Mouse (Mus musculus) ES-E14 (cell line): ENCODE measurements around the gene Lin7a. TPM values are rescaled to one million over a fixed set of nuclear protein-coding genes. Genes with fewer than 3 reads are reported as not detected.
"Not testable (repeated sequence)": the region's sequence is repeated elsewhere in the genome, so short reads cannot be mapped to it uniquely, and the experiment has no call there.

ENCODE experiments used
- DNase-seq: peaks from one replicate; pipeline ENCODE4 v3.0.0-alpha.2; 2013; ENCODE audit warnings: low read depth, low spot score
- H3K27ac ChIP-seq: 2 replicates; pipeline ENCODE4 v1.5.1; 2012; ENCODE audit warnings: low read depth, mild to moderate bottlenecking, low read length, moderate library complexity, mixed read lengths; ENCODE audit not compliant: poor library complexity, insufficient read depth, severe bottlenecking
- H3K36me3 ChIP-seq: 2 replicates; pipeline ENCODE4 v1.6.1; 2012; ENCODE audit warnings: mild to moderate bottlenecking, low read length, moderate library complexity, mixed read lengths; ENCODE audit not compliant: control insufficient read depth, poor library complexity, insufficient read depth, severe bottlenecking
- H3K4me1 ChIP-seq, 2 experiments: fragments of 150-350 bp in 1 of 2; sonication (generic) in 1 of 2; 2 replicates each; pipeline ENCODE4 v1.6.1; 2012; ENCODE audit warnings: low read length in 2 of 2, mild to moderate bottlenecking in 1 of 2, mixed read lengths in 1 of 2; ENCODE audit not compliant: control insufficient read depth in 2 of 2, insufficient read depth in 2 of 2, poor library complexity in 1 of 2
- H3K4me3 ChIP-seq, 2 experiments: fragments of 150-350 bp in 1 of 2; sonication (generic) in 1 of 2; 2 replicates each; pipeline ENCODE4 v1.5.1; 2012; ENCODE audit warnings: low read length in 2 of 2, low read depth in 1 of 2, mild to moderate bottlenecking in 1 of 2, mixed read lengths in 1 of 2; ENCODE audit not compliant: insufficient read depth in 1 of 2, poor library complexity in 1 of 2, severe bottlenecking in 1 of 2
- H3K9ac ChIP-seq: 2 replicates; pipeline ENCODE4 v1.6.1; 2012; ENCODE audit warnings: low read depth, mild to moderate bottlenecking, low read length, mixed read lengths; ENCODE audit not compliant: poor library complexity, insufficient read depth, severe bottlenecking
- H3K9me3 ChIP-seq: fragments of 150-350 bp; sonication (generic); 2 replicates; pipeline ENCODE4 v1.6.1; 2012; ENCODE audit warnings: low read depth, mild to moderate bottlenecking, low read length; ENCODE audit not compliant: control insufficient read depth, insufficient read depth
- CHD2 ChIP-seq: IDR thresholded peaks from 2 replicates; pipeline ENCODE4 v1.6.1; 2014; ENCODE audit warnings: mild to moderate bottlenecking, low read depth, low read length, inconsistent platforms
- HCFC1 ChIP-seq: IDR thresholded peaks from 2 replicates; pipeline ENCODE4 v1.6.1; 2012; ENCODE audit warnings: low read length, inconsistent platforms, borderline replicate concordance; ENCODE audit not compliant: insufficient read depth
- MAFK ChIP-seq: IDR thresholded peaks from 2 replicates; pipeline ENCODE4 v1.6.1; 2014; ENCODE audit warnings: mild to moderate bottlenecking, low read depth, low read length, inconsistent platforms; ENCODE audit not compliant: insufficient read depth
- ZC3H11A ChIP-seq: IDR thresholded peaks from 2 replicates; pipeline ENCODE4 v1.6.1; 2012; ENCODE audit warnings: low read depth, mild to moderate bottlenecking, inconsistent platforms, low read length, borderline replicate concordance
- ZNF384 ChIP-seq: IDR thresholded peaks from 2 replicates; pipeline ENCODE4 v1.6.1; 2012; ENCODE audit warnings: low read depth, low read length, inconsistent platforms
- in situ Hi-C, 2 experiments: fragments of 600-800 bp; cut with MboI; formaldehyde crosslinking; loops; one replicate each; pipeline ENCODE4 v1.15.1; 2025; ENCODE audit warnings: low sequenced_read_pairs in 2 of 2, inconsistent platforms in 1 of 2; ENCODE audit not compliant: unreplicated experiment in 2 of 2
- total RNA-seq: library from RNA; depleted of rRNA; stranded (reverse); fragments of 300-350 nt; gene quantifications from 2 replicates; pipeline ENCODE4 v1.2.3, GENCODE M21; 2012

The Lin7a gene
- total RNA-seq, 1 experiment, result 0.09 TPM

GRCm38 (mm10) chr10:107240446-107240845 is 31.0 kb upstream of the Lin7a start:
- no peaks in the 10 kb centered on the region for H3K4me1 ChIP-seq
- DNase-seq, result no peak
- H3K36me3 ChIP-seq, result no peaks in the 10 kb centered on the region
- H3K27ac ChIP-seq, result no peak overlapping the region
- no peak overlapping the region for H3K4me3 ChIP-seq
- H3K9me3 ChIP-seq, result no peaks in the 10 kb centered on the region
- H3K9ac ChIP-seq, result no peak overlapping the region
- in situ Hi-C loops, result no loop called here
- TF ChIP-seq ZNF384 (no peak), CHD2 (no peak), HCFC1 (no peak), MAFK (no peak), ZC3H11A (no peak)

GRCm38 (mm10) chr10:107240986-107241385 is 30.5 kb upstream of the Lin7a start:
- in situ Hi-C loops, result no loop called here
- no peak for DNase-seq
- Histone ChIP-seq H3K4me3 (no peak overlapping the region), H3K9me3 (no peaks in the 10 kb centered on the region), H3K4me1 (no peaks in the 10 kb centered on the region), H3K36me3 (no peaks in the 10 kb centered on the region), H3K27ac (no peak overlapping the region), H3K9ac (no peak overlapping the region)
- TF ChIP-seq ZNF384, result no peak
- TF ChIP-seq ZC3H11A, result no peak

GRCm38 (mm10) chr10:107241406-107241805 is 30.1 kb upstream of the Lin7a start:
- no peak overlapping the region for H3K4me3 ChIP-seq
- no peaks in the 10 kb centered on the region for H3K36me3 ChIP-seq
- no peak overlapping the region for H3K27ac ChIP-seq
- H3K9me3 ChIP-seq, result no peaks in the 10 kb centered on the region
- H3K4me1 ChIP-seq, result no peaks in the 10 kb centered on the region
- in situ Hi-C loops, result no loop called here
- TF ChIP-seq ZC3H11A (no peak), ZNF384 (no peak), HCFC1 (no peak), MAFK (no peak), CHD2 (no peak)
- DNase-seq, result no peak
- no peak overlapping the region for H3K9ac ChIP-seq

- H3K27ac ChIP-seq, H3K9me3 ChIP-seq, in situ Hi-C loops, H3K9ac ChIP-seq, H3K36me3 ChIP-seq, DNase-seq, H3K4me1 ChIP-seq, H3K4me3 ChIP-seq: not testable (repeated sequence)
These were observed 29.5 kb upstream of the Lin7a start for GRCm38 (mm10) chr10:107241999-107242398.

GRCm38 (mm10) chr10:107242696-107243400 is 28.6 kb upstream of the Lin7a start:
- no peak for DNase-seq
- TF ChIP-seq ZNF384 (no peak), ZC3H11A (no peak), HCFC1 (no peak), MAFK (no peak), CHD2 (no peak)
- Histone ChIP-seq H3K4me1 (no peaks in the 10 kb centered on the region), H3K36me3 (no peaks in the 10 kb centered on the region), H3K27ac (no peak overlapping the region), H3K9ac (no peak overlapping the region), H3K4me3 (no peak overlapping the region), H3K9me3 (no peaks in the 10 kb centered on the region)
- in situ Hi-C loops, result no loop called here
